Mouse (Mus musculus) kidney, adult 2 months (tissue): ENCODE results near the gene Nup210.

Experiments
- CTCF ChIP-seq: fragments of 200-500 bp; conservative IDR thresholded peaks from 2 replicates; pipeline ENCODE4 v1.5.1; 2011; ENCODE audit warnings: low read depth, mild to moderate bottlenecking, control low read depth, low read length, moderate library complexity, mixed read lengths; ENCODE audit not compliant: insufficient read depth, insufficient read length
- POLR2A ChIP-seq: fragments of 200-500 bp; IDR thresholded peaks from one replicate; pipeline ENCODE4 v1.6.1; 2011; ENCODE audit warnings: low read depth, low read length, control low read depth

DNA sequence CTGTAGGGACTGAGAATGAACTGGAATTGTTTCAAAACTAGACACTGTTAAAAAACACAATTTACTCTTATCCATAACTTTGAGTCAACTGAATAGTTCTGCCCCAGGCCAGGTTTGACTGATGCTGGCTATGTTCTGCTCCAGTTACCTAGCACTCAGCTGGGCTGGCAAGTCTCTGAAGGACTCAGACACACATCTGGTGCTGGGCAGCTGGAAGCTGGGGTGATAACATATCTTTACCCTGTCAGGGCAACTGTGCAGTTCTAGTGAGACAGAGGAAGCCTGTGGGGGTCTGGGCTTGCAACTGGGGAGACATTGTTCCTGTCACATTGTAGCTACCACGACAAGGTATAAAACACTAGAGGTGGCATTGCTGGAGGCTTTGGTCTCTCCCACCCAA is 14.2 kb upstream of the Nup210 start:
- TF ChIP-seq POLR2A (no peak), CTCF (no peak)
